Mouse (Mus musculus): ENCODE measurements around the gene Slc2a4.
"Not testable (repeated sequence)": the region's sequence is repeated elsewhere in the genome, so short reads cannot be mapped to it uniquely, and the experiment has no call there.

Slc2a4 gene

GRCm38 (mm10) chr11:69920266-69921031 lies 27.5 kb downstream of the Slc2a4 start:
- peak; percentile 62 for DNase-seq (ENCODE audit: low read depth, low spot score)

DNA sequence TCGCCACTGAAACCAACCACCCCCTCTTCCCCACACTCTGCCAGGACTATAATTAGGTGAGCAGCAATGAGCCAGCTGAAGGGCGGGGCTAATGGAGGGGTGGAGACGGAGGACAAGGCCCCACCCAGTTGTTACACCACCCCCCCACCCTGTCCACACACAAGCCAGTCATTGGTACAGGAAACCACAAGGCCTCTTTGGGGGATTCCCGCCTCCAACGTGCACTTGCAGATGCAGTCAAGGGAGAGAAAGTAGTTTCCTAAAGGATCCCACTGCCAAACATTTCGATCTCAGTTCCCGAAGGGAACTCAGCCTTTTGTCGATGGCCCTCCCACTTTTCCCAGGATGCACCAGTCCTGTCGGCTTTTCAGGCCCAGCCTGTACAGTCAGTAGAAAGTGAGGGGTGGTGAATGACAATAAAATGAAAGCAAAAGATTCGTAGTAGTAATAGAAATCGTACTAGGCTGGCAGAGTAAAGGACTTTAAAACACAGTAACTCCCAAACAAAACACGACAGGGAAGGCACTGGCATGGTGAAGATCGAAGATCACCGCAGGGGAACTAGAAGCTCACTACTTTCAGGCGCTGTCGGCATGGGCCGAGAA lies 28.2 kb downstream of the Slc2a4 start:
- peak; percentile 61 for DNase-seq (ENCODE audit: low read depth, low spot score)

DNA sequence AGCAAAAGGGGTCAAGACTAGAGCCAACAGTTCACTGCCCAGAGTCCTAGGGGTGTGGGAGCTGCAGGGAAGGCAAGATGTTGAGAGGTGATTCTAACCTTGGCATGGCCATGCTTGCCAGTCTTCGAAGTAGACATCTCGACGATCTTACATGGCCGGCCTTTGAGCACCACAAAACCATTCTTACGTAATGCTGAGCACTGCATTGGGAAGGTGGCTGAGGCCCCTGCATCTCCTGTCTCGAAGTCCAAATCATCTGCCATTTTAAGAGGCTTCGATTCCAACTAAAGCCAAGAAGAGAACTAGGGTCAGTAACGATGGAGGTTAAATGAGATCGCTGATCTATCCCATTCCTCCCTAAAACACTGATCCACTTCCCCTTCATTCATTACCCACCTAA lies 28.9 kb downstream of the Slc2a4 start:
- DNase-seq (ENCODE audit: low read depth, low spot score): no peak

- no peak for DNase-seq (ENCODE audit: low read depth, low spot score)
Measured at GRCm38 (mm10) chr11:69918118-69918517, 29.9 kb downstream of the Slc2a4 start.

DNA sequence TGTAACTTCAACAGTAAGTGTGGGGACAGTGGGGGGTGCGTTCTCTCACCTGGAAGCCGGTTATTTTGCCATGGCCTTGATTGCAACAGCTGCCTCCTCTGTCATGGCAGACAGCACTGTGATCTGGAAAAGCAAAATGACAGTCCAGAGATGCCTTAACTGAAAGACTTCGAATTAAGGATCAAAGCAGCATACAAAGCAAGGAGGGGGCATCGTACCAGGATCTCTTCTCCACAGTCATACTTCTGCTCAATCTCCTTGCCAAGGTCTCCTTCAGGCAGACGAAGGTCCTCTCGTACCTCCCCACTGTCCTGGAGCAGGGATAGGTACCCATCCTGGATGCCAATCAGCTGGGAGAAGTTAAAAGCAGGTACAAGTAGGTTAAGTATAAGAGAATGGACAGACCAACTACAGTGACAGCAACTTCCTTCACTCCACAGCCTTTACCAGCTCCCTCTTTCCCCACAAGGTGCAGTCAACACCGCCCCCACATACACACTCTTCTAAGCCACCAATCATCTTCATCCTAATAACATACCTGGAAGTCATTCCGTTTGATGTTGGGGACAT lies 30.5 kb downstream of the Slc2a4 start:
- no peak for DNase-seq (ENCODE audit: low read depth, low spot score)

GRCm38 (mm10) chr11:69916652-69917378 lies 31.2 kb downstream of the Slc2a4 start:
- not testable (repeated sequence) for DNase-seq (ENCODE audit: low read depth, low spot score)

- DNase-seq (ENCODE audit: low read depth, low spot score): no peak
Measured at GRCm38 (mm10) chr11:69915667-69916627, 32.0 kb downstream of the Slc2a4 start.

GRCm38 (mm10) chr11:69914917-69915430 lies 33.0 kb downstream of the Slc2a4 start:
- no peak for DNase-seq (ENCODE audit: low read depth, low spot score)

GRCm38 (mm10) chr11:69914372-69914764 lies 33.6 kb downstream of the Slc2a4 start:
- DNase-seq (ENCODE audit: low read depth, low spot score): no peak

- DNase-seq (ENCODE audit: low read depth, low spot score): peak; percentile 96
Measured at GRCm38 (mm10) chr11:69913554-69914371, 34.2 kb downstream of the Slc2a4 start, which contains the start of gene Gps2. Gene Gps2 (plus strand): TSS chr11:69913888.

DNA sequence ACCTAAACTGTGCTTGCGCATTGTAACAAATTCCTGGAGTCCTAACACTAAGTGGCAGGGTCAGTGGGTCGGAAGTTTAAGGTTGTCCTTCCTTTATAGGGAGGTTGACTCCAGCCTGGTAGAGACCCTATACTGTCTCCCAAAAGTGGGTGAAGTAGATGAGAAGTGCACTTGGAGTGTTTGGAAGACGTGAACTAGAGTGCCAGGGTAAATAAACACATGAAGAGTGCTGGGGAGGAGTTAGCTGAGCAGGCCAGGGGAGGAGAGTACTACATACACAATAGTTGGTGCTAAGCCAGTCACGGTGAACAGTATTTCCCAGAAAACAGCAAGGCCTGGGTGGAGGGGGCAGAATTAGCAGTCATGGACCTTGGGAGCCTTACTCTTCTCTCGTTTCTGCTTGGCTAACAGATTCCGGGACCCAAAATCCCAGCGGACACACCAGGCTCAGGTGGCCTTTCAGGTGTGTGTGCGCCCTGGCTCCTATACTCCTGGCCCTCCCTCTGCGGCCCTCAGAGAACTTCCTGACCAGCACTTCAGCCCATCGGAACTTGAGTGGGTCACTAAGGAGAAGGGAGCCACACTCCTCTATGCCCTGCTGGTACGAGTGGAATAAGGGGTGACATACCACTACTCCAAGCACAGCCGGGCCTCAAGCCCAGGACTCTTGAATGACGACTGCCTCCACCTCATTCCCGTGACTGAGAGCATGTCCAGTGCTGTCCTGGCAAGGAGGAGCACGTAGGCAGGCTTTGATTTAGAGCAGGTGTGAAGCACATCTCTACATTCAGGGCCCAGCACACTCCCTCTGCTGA lies 35.1 kb downstream of the Slc2a4 start:
- no peak for DNase-seq (ENCODE audit: low read depth, low spot score)

- no peak for DNase-seq (ENCODE audit: low read depth, low spot score)
Measured at GRCm38 (mm10) chr11:69911701-69912100, 36.3 kb downstream of the Slc2a4 start.

GRCm38 (mm10) chr11:69910781-69911560 lies 37.0 kb downstream of the Slc2a4 start:
- no peak for DNase-seq (ENCODE audit: low read depth, low spot score)

DNA sequence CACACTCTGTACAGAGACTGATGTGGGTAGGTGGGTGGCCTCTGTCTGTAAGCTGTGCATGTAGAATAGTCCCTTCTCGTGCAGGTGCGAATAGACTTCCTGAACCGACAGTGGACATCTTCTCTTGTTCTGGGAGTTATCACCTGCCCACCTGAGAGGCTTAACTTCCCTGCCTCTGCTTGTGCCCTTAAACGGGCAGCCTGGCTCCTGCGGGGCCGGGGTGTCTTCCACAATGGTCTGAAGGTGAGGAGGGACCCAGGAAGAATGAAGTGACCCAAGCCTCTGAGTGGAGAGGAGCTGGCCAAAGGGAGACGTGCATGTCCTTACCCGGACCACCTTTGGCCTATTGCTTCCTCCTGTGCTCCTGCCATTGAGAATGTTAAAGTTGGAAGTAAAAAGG lies 37.8 kb downstream of the Slc2a4 start:
- DNase-seq (ENCODE audit: low read depth, low spot score): no peak

DNA sequence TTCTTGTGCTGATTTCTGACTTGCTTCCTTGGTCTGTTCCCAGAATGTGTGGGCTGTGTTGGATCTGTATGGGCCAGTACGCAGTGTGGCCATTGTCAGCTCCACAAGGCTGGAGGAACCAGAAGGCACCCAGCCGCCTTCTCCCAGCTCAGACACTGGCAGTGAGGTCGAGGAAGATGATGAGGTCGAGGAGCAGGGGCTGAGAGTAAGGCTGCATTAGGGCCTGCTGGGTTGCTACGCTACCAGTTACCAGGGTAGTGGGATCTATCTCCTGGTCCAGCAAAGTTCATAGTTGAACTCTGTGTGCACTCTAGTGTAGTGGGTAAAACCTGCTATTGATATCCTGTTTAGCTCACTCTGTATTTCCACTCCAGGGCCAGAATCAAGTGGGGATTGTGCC lies 38.8 kb downstream of the Slc2a4 start:
- no peak for DNase-seq (ENCODE audit: low read depth, low spot score)

GRCm38 (mm10) chr11:69908645-69909044 lies 39.3 kb downstream of the Slc2a4 start:
- DNase-seq (ENCODE audit: low read depth, low spot score): no peak

- DNase-seq (ENCODE audit: low read depth, low spot score): no peak
Measured at GRCm38 (mm10) chr11:69904311-69904710, 43.7 kb downstream of the Slc2a4 start.

DNA sequence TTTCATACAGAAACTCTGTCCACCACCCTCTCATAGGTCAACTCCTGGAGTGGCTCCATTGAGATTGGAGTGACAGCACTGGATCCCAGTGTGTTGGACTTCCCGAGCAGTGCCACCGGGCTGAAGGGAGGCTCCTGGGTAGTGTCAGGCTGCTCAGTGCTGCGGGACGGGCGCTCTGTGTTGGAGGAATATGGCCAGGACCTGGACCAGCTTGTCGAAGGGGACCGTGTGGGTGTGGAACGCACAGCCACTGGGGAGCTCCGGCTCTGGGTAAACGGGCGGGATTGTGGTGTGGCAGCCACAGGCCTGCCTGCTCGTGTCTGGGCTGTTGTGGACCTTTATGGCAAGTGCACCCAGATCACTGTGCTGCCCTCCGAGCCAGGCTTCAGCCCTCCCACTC lies 45.0 kb downstream of the Slc2a4 start:
- no peak for DNase-seq (ENCODE audit: low read depth, low spot score)
